Mouse (Mus musculus): ENCODE results near the gene Syne1.

Syne1 gene

GRCm38 (mm10) chr10:5025906-5026305, 525.4 kb downstream of the Syne1 start:
- in situ Hi-C loops (cut with MboI, MseI) = no loop called here

- in situ Hi-C loops (cut with MboI, MseI) = no loop called here
These were observed 534.1 kb downstream of the Syne1 start for GRCm38 (mm10) chr10:5017148-5017547.

DNA sequence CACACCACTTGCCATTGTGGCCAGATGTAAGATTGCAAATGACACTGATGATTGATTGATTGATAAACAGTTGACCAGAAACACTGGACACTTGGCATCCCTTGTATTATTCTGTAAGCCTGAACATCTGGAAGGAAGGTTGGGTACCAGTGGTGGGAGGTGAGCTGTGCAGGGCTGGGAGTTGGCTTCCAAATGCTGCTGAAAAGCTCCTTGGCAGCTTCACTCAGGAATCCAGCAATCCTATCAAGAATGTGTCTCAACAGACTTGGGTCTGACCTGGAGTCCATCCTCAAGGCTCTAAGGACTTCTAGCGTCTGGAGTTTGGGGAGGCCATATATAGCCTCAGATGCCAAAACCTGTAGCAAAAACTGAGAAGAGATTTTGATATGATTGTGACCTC, 536.3 kb downstream of the Syne1 start:
- in situ Hi-C loops (cut with MboI, MseI) = no loop called here

GRCm38 (mm10) chr10:5012004-5012403, 539.3 kb downstream of the Syne1 start:
- in situ Hi-C loops (cut with MboI, MseI) = no loop called here

- in situ Hi-C loops (cut with MboI, MseI) = no loop called here
These were observed 542.4 kb downstream of the Syne1 start for GRCm38 (mm10) chr10:5008795-5009366.

DNA sequence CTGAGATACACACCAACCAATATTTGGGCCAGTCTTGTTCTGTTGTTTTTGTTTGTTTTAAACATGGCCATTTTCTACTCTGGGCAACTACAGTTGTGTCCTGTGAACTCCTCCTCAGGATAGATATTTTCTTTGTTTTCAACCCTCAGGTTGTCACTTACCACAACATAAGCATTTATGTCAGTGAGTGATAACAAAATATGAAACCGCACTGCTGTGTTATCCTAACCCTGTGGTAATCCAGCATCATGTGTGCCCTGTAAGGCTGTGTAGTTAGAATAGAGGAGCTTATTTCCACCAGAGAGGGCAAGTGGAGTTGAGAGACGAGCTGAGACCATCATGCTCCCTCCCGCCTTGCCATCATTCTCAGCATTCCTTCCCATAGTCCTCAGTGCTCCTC, 554.7 kb downstream of the Syne1 start:
- in situ Hi-C loops (cut with MboI, MseI) = no loop called here

DNA sequence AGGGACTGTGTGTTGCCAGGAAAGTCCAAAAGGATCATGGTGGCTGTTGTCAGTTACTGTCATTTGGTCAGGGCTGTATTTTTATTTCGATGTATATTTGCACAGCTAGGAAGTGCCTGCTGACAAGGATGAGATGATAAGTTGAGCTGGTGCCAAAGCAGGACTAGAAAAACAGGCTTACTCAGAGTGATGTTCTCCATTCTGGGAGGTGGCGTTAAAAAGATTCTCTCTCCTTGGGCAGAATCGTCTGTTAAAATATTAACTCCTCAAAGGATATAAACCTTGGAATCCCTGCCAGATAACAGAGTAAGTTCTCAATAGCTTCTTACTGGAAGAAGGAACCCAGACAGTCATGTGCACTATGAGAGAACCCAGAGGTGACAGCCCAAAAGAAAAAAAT, 557.5 kb downstream of the Syne1 start:
- in situ Hi-C loops (cut with MboI, MseI) = no loop called here

DNA sequence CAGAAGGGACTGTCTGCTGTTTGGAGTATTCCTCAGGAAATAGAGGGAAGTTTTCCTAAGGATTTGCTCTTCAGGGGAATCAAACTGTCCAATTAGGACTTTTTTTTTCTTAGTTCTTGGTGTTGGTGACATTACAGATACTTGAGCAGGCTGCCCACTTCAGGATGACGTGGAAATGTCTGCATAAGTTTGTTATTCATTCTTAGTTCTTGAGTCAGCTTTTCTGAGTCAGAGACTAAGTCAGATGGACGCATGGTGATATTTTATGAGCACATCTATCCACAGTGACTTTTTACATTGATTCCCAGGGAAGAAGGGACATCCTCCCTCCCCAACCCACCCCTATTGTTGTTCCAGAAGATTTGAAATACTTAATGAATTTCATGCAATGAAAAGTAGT, 567.4 kb downstream of the Syne1 start:
- in situ Hi-C loops (cut with MboI, MseI) = no loop called here

GRCm38 (mm10) chr10:4977374-4977773, 573.9 kb downstream of the Syne1 start:
- in situ Hi-C loops (cut with MboI, MseI) = no loop called here

DNA sequence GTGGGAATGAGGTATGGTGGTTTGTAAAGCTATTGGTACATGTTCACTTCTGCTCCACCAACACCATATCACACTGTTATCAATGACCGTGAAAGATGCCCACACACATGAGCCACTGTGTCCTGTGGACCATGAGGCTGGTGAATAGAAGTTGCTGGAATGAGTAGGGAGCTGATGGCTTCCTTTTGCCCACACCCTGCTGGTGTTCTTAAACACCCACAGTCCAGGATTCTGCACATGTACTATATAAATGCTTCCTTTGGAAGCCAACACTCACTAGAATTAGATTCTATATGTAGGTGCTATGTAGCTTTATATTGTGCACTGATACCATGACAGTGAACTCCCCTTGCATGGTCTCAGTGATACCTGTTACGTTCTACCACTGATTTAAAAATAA, 574.7 kb downstream of the Syne1 start:
- in situ Hi-C loops (cut with MboI, MseI) = no loop called here

DNA sequence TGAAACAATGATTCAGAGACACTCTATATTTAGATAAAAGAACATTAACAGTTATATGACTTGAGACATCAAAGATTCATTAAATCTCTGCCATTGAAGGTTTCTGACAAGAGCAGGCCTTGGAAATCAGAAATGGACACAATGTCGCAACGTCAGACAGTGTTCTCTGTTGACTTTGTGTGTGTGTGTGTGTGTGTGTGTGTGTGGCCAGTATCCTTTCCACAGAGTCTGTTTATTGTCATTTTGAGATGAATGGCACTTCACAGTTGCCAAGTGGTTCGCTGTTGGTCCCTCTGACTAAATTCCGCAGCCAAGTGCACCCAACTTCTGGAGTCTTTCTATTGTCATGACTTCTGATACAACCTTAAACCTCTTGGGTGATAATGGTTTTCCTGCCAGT, 577.0 kb downstream of the Syne1 start:
- in situ Hi-C loops (cut with MboI, MseI) = no loop called here

- in situ Hi-C loops (cut with MboI, MseI) = no loop called here
These were observed 579.3 kb downstream of the Syne1 start for GRCm38 (mm10) chr10:4972026-4972425.

DNA sequence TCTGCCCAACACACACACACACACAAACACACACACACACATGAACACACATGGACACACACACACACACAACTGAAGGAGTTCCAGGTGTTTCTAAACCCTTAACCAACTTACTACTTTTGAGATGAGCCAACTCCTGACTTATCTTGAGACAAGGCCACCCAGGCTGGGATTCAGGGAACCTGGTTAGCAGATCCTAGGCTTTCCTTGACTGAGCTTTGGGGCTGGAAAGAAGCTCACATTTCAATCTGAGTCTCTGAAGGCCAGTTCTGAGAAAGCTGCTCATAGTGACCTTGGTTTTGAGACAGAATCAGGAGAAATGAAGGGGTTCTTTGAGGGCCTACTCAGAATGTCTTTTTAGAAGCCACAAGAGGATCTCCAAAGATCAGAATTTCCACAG, 579.7 kb downstream of the Syne1 start:
- in situ Hi-C loops (cut with MboI, MseI) = no loop called here

- in situ Hi-C loops (cut with MboI, MseI) = no loop called here
These were observed 580.1 kb downstream of the Syne1 start for GRCm38 (mm10) chr10:4971156-4971555.

Measured in T-helper 17 cell (primary cell).